Mouse (Mus musculus): ENCODE data around the gene Actrt2.

DNA sequence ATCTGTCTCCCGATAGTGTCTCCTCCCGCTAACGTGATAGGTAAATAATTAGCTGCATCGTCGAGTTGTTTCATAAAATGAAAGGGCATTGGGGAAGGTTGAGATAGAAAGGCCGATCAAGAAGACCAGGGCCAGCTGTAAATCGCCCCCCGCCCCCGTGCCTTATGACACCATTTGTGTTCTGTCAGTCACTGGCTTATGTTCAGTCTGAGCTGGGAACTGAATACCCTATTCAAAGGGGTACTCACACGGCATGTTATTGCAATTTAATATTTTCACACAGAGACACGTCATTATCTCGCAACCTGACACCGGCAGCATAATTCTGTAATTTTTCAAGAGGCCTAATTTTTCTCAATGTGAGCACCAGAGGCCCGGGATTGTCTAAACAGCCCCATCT lies 42.0 kb downstream of the Actrt2 start:
- no peak for TF ChIP-seq EP300 (IDR thresholded peaks at IDR 0.05)
- no peak for TF ChIP-seq CTCF (IDR thresholded peaks at IDR 0.05)

All from lung, postnatal 0 days (tissue).